Mouse (Mus musculus) limb, embryonic 14.5 days (tissue): ENCODE measurements around the gene Zmym1. TPM values are rescaled to one million over a fixed set of nuclear protein-coding genes. Genes with fewer than 3 reads are reported as not detected.
A peak's percentile ranks its signal among the peaks of the same experiment; 100 is the strongest.

Source experiments
- ATAC-seq: fragments of 200-750 bp; cut with Nextera tagmentation; 2 replicates; pipeline ENCODE4 v1.8.0; 2017; ENCODE audit warnings: low read depth, moderate number of reproducible peaks, moderate TSS enrichment; ENCODE audit not compliant: low FRiP score
- DNase-seq: peaks from one replicate; pipeline ENCODE4 v3.0.0-alpha.2; 2015; ENCODE audit warnings: low spot score
- H3K27ac ChIP-seq: fragments of 300-500 bp; sonication (generic); replicated peaks from 2 replicates; pipeline ENCODE4 v1.5.1; 2014; ENCODE audit warnings: low read depth, mild to moderate bottlenecking, low read length, moderate library complexity, mixed read lengths
- H3K27me3 ChIP-seq: fragments of 300-500 bp; sonication (generic); 2 replicates; pipeline ENCODE4 v1.6.1; 2014; ENCODE audit warnings: low read length, mixed read lengths; ENCODE audit not compliant: control insufficient read depth, insufficient read depth
- H3K36me3 ChIP-seq: fragments of 300-500 bp; sonication (generic); 2 replicates; pipeline ENCODE4 v1.6.1; 2014; ENCODE audit warnings: mild to moderate bottlenecking, low read length, moderate library complexity, mixed read lengths; ENCODE audit not compliant: control insufficient read depth, insufficient read depth
- H3K4me1 ChIP-seq: fragments of 300-500 bp; sonication (generic); 2 replicates; pipeline ENCODE4 v1.6.1; 2014; ENCODE audit warnings: antibody characterized with exemption, low read length, mixed read lengths; ENCODE audit not compliant: control insufficient read depth, insufficient read depth
- H3K4me2 ChIP-seq: fragments of 300-500 bp; sonication (generic); replicated peaks from 2 replicates; pipeline ENCODE4 v1.6.1; 2014; ENCODE audit warnings: low read depth, mild to moderate bottlenecking, low read length, moderate library complexity; ENCODE audit not compliant: severe bottlenecking
- H3K4me3 ChIP-seq: fragments of 300-500 bp; sonication (generic); replicated peaks from 2 replicates; pipeline ENCODE4 v1.5.1; 2014; ENCODE audit warnings: low read length
- H3K9ac ChIP-seq: fragments of 300-500 bp; sonication (generic); 2 replicates; pipeline ENCODE4 v1.6.1; 2014; ENCODE audit warnings: mild to moderate bottlenecking, low read depth, low read length, moderate library complexity; ENCODE audit not compliant: severe bottlenecking
- H3K9me3 ChIP-seq: fragments of 300-500 bp; sonication (generic); 2 replicates; pipeline ENCODE4 v1.6.1; 2016; ENCODE audit warnings: low read length; ENCODE audit not compliant: control insufficient read depth
- POLR2A ChIP-seq: fragments of 200-500 bp; IDR thresholded peaks from 2 replicates; pipeline ENCODE4 v1.8.0; 2012; ENCODE audit warnings: inconsistent platforms, mild to moderate bottlenecking, moderate library complexity, borderline replicate concordance; ENCODE audit not compliant: insufficient read depth, insufficient read length; ENCODE audit errors: extremely low read depth
- WGBS: fragments of 180-500 bp; shearing (Covaris S2); extraction: QIAGEN DNeasy Blood & Tissue Kit; methylation state at CpG from one replicate; pipeline ENCODE4 v1.1.7; 2014; 5-methylcytosine and 5-hydroxymethylcytosine counted together
- polyA plus RNA-seq, 2 experiments: library from polyadenylated mRNA; depleted of rRNA in 1 of 2; stranded (reverse) in 1 of 2; unstranded in 1 of 2; fragments of >200 nt; fragmentation: Nextera tagmentation in 1 of 2; extraction: Ambion mirVana in 1 of 2; gene quantifications; 2 replicates each; pipeline versions ENCODE4 v1.2.1 to v1.2.3; 2012 to 2014

Gene Zmym1
- polyA plus RNA-seq, 2 experiments, result 11.5 to 23.3 TPM

DNA sequence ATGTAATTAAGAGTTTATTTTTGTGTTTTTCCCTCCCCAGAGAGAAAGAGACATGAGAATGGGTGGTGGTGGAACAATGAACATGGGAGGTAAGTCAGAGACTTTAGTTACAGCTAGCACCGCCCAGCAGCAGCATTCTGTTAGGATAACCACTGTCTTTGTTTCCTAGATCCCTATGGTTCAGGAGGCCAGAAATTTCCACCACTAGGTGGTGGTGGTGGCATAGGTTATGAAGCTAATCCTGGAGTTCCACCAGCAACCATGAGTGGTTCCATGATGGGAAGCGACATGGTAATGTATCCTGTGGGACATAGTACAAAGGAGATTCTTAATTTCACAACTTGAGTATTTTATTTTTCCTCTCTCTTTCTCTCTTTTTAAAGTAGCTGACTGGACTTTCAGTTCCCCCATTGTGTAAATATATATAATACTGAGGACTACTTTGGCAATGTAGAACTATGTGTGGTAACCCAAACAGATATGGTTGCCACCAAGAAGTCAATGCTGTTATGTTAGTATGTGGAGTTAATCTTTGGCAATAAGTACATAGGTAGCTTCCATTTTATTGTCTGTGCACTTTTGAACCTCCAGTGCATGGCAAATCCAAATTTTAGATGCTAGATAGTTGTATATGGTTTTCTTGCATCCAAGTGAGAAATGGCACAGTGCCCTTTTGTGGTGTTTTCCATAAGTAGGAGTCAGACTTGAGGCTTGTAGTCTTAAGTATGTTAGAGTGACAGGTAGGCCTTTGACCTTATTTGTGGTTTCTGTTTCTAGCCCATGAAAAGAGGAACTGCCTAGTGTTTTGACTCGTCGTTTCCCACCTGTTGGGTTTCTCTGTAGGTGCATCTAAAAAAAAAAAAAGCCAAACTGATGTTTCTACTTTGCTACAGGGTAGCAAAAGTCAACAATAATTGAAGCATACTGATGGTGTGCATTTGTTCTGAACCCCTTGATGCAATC is 33.4 kb downstream of the Zmym1 start:
- Histone ChIP-seq H3K4me2 (no peak overlapping the region), H3K9me3 (no peaks in the 10 kb centered on the region), H3K36me3 (peaks cover 96% of the 10 kb centered on the region), H3K4me1 (peaks cover 14% of the 10 kb centered on the region), H3K27me3 (no peaks in the 10 kb centered on the region), H3K27ac (no peak overlapping the region), H3K9ac (no peak overlapping the region), H3K4me3 (no peak overlapping the region)
- 79% methylated on average over 4 of the region's 4 CpGs for WGBS
- no peak for TF ChIP-seq POLR2A
- ATAC-seq, result no peak
- DNase-seq, result peak; percentile 61

DNA sequence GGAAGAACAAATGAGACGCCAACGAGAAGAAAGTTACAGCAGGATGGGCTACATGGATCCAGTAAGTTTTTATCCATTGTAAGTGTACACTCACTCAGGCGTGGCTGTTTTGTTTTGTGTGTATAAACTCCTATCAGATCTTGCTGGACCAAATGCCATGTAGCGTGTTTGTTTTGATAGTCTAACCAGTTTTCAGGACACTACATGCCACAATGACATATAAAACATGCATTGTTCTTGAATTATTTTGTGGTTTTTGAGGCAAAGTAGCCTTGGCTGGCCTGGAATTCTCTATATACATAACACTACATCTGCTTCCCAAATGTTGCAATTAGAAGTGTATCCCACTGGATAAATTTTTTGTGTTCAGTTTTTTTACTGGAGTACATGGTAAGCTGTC is 34.1 kb downstream of the Zmym1 start:
- Histone ChIP-seq H3K27me3 (no peaks in the 10 kb centered on the region), H3K36me3 (peaks cover 92% of the 10 kb centered on the region), H3K4me1 (peaks cover 14% of the 10 kb centered on the region), H3K4me3 (no peak overlapping the region), H3K4me2 (no peak overlapping the region), H3K27ac (no peak overlapping the region), H3K9me3 (no peaks in the 10 kb centered on the region), H3K9ac (no peak overlapping the region)
- WGBS, result 88% methylated on average over 4 of the region's 4 CpGs
- DNase-seq, result no peak
- ATAC-seq, result no peak
- no peak for TF ChIP-seq POLR2A

DNA sequence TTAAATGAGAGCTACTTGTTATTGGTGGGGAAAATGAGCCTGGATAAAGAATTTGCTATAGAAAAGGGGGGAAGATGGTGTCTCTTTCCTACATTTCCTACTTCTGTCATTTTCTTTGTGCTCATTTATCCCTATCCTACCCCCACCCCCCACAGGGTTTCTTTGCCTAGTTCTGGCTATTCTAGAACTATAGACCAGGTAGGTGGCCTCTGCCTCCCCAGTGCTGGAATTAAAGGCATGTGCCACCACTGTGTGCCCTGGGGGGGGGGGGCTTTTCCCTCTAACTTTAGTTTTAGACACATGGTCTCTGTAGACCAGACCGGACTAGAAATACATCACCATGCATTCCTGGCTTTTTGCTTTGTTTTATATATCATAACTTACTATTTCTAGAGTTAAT is 36.7 kb downstream of the Zmym1 start:
- DNase-seq, result no peak
- H3K36me3 ChIP-seq, result peaks cover 67% of the 10 kb centered on the region
- H3K9me3 ChIP-seq, result no peaks in the 10 kb centered on the region
- no peak overlapping the region for H3K27ac ChIP-seq
- peak overlapping the region; percentile 100 for H3K9ac ChIP-seq
- no peaks in the 10 kb centered on the region for H3K27me3 ChIP-seq
- peak overlapping the region; percentile 100 for H3K4me3 ChIP-seq
- no peak for ATAC-seq
- peaks cover 17% of the 10 kb centered on the region for H3K4me1 ChIP-seq
- TF ChIP-seq POLR2A, result no peak
- 38% methylated on average over 1 of the region's 1 CpGs for WGBS
- H3K4me2 ChIP-seq, result peak overlapping the region; percentile 88

DNA sequence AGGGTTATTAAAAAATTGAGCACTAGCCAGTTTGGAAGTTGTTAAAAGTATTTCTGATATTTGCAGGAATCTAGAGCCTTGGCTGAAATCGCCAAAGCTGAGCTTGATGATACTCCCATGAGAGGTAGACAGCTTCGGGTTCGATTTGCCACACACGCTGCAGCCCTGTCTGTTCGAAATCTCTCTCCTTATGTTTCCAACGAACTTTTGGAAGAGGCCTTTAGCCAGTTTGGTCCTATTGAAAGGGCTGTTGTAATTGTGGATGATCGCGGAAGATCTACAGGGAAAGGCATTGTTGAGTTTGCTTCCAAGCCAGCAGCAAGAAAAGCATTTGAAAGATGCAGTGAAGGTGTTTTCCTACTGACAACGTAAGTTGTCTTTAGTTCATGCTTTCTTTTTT is 37.8 kb downstream of the Zmym1 start:
- Histone ChIP-seq H3K4me2 (peak overlapping the region; percentile 88), H3K4me3 (peak overlapping the region; percentile 100), H3K4me1 (peaks cover 17% of the 10 kb centered on the region), H3K9me3 (no peaks in the 10 kb centered on the region), H3K36me3 (peaks cover 60% of the 10 kb centered on the region), H3K27me3 (no peaks in the 10 kb centered on the region), H3K9ac (peak overlapping the region; percentile 100), H3K27ac (no peak overlapping the region)
- no peak for TF ChIP-seq POLR2A
- 3% methylated on average over 9 of the region's 9 CpGs for WGBS
- ATAC-seq (no peak), DNase-seq (no peak)

DNA sequence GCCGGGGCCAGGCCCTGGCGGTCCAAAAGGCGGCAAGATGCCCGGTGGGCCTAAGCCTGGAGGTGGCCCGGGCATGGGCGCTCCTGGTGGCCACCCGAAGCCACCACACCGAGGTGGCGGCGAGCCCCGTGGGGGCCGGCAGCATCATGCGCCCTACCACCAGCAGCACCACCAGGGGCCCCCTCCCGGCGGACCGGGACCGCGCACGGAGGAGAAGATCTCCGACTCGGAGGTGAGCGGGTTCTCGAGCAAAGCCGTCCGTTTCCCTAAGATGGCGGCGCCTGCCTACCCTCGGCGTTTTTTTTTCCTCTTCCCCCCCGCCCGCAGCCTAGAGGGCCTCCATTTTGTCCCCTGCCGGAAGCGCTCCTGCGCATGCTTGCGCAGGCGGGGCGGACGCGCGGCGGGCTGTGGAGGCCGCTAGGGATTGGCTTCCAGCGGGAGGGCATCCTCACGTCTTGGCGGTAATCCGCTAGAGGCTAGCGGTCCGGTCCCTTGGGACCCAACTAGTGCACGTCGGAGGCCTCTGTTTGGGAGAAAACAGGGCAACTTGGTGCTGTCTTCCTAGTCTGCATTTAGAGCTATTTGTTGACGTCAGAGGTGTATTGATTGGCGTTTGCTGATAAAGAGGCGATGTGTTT is 38.8 kb downstream of the Zmym1 start:
- peak; percentile 65 for ATAC-seq
- peak overlapping the region; percentile 99 for H3K27ac ChIP-seq
- peaks cover 17% of the 10 kb centered on the region for H3K4me1 ChIP-seq
- H3K27me3 ChIP-seq, result no peaks in the 10 kb centered on the region
- no peak for TF ChIP-seq POLR2A
- H3K4me2 ChIP-seq, result peak overlapping the region; percentile 88
- peak; percentile 90 for DNase-seq
- peak overlapping the region; percentile 100 for H3K9ac ChIP-seq
- under 1% methylated on average over 46 of the region's 53 CpGs for whole genome bisulfite sequencing
- peak overlapping the region; percentile 100 for H3K4me3 ChIP-seq
- peaks cover 49% of the 10 kb centered on the region for H3K36me3 ChIP-seq
- H3K9me3 ChIP-seq, result no peaks in the 10 kb centered on the region
